Mouse (Mus musculus) stomach, embryonic 14.5 days (tissue): Measurements from ENCODE around the gene Tgfbr2. TPM values are rescaled to one million over a fixed set of nuclear protein-coding genes. Genes with fewer than 3 reads are reported as not detected.

Source experiments
- ATAC-seq: fragments of 200-750 bp; cut with Nextera tagmentation; 2 replicates; pipeline ENCODE4 v1.8.0; 2017; ENCODE audit warnings: low read depth, moderate TSS enrichment; ENCODE audit not compliant: insufficient number of reproducible peaks, insufficient read depth, low FRiP score
- H3K27ac ChIP-seq: fragments of 300-500 bp; sonication (generic); 2 replicates; pipeline ENCODE4 v1.5.1; 2014; ENCODE audit warnings: mild to moderate bottlenecking, low read length, moderate library complexity, mixed read lengths
- H3K27me3 ChIP-seq: fragments of 300-500 bp; sonication (generic); 2 replicates; pipeline ENCODE4 v1.6.1; 2014; ENCODE audit warnings: low read length, control low read depth, mixed read lengths; ENCODE audit not compliant: control insufficient read depth, insufficient read depth
- H3K36me3 ChIP-seq: fragments of 300-500 bp; sonication (generic); 2 replicates; pipeline ENCODE4 v1.6.1; 2014; ENCODE audit warnings: mild to moderate bottlenecking, control low read depth, low read length, moderate library complexity, mixed read lengths; ENCODE audit not compliant: control insufficient read depth, insufficient read depth
- H3K4me1 ChIP-seq: fragments of 300-500 bp; sonication (generic); 2 replicates; pipeline ENCODE4 v1.6.1; 2014; ENCODE audit warnings: low read length, control low read depth, mixed read lengths; ENCODE audit not compliant: control insufficient read depth, insufficient read depth
- H3K4me2 ChIP-seq: fragments of 300-500 bp; sonication (generic); replicated peaks from 2 replicates; pipeline ENCODE4 v1.6.1; 2014; ENCODE audit warnings: low read depth, low read length, control low read depth
- H3K4me3 ChIP-seq: fragments of 300-500 bp; sonication (generic); 2 replicates; pipeline ENCODE4 v1.5.1; 2014; ENCODE audit warnings: low read depth, low read length, control low read depth
- H3K9ac ChIP-seq: fragments of 300-500 bp; sonication (generic); replicated peaks from 2 replicates; pipeline ENCODE4 v1.6.1; 2014; ENCODE audit warnings: low read depth, mild to moderate bottlenecking, control low read depth, low read length, moderate library complexity, mixed read lengths
- H3K9me3 ChIP-seq: fragments of 300-500 bp; sonication (generic); 2 replicates; pipeline ENCODE4 v1.6.1; 2016; ENCODE audit warnings: low read depth, low read length, control low read depth; ENCODE audit not compliant: control insufficient read depth
- WGBS: fragments of 180-500 bp; shearing (Covaris S2); extraction: QIAGEN DNeasy Blood & Tissue Kit; methylation state at CpG from one replicate; pipeline ENCODE4 v1.1.7; 2014; 5-methylcytosine and 5-hydroxymethylcytosine counted together
- polyA plus RNA-seq: library from polyadenylated mRNA; unstranded; fragments of >200 nt; fragmentation: Nextera tagmentation; extraction: Ambion mirVana; gene quantifications from 2 replicates; pipeline ENCODE4 v1.2.1, GENCODE M21; 2014

Gene Tgfbr2
- polyA plus RNA-seq, 1 experiment from 2014 or later, result 36.9 TPM

DNA sequence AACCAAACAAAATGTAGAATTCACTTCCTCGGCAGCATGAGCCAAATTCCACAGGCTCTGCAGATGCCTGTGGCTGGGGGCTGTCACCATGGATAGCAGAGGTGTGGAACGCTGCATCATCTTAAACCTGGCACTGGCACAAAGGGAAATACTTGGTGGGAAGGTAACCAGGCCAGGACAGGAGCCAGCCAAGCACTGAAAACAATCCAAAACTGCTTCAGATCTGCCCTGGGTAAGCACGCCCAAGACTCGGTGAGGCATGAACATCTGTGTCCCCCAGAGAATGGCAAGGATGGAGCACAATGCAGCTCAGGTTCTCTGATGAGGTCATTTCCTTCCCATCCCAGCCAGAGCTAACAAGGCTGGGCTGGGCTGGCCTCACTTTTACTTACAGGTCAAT is 43.6 kb upstream of the Tgfbr2 start:
- H3K27ac ChIP-seq, result peak overlapping the region; percentile 56; the same call in 1 of the 2 replicates
- H3K4me3 ChIP-seq, result no peak overlapping the region
- no peaks in the 10 kb centered on the region for H3K9me3 ChIP-seq
- no peaks in the 10 kb centered on the region for H3K36me3 ChIP-seq
- no peak overlapping the region for H3K9ac ChIP-seq
- peaks cover 9% of the 10 kb centered on the region for H3K4me1 ChIP-seq
- no peaks in the 10 kb centered on the region for H3K27me3 ChIP-seq
- ATAC-seq, result peak; percentile 42; the same call in 1 of the 2 replicates
- no peak overlapping the region for H3K4me2 ChIP-seq
- 34% methylated on average over 4 of the region's 4 CpGs for WGBS

DNA sequence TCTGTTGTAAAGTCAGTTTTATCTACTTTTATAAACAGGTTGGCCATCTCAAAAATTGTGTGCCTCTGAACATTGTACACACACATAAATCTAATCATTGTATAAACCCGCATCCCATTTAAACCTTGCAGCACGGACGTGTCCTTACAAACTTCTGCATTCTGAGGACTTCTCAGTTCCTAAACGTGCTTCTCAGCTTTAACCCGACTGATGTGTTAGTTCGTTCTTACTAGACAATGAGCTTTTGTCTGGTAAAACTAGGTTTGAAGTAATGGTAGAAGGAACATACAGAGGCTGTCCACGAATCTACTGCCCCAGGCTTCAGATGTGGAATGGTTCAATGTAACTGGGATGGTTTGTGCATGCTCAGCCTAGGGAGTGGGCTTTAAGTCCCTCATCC is 41.9 kb upstream of the Tgfbr2 start:
- Histone ChIP-seq H3K27me3 (no peaks in the 10 kb centered on the region), H3K9me3 (no peaks in the 10 kb centered on the region), H3K36me3 (no peaks in the 10 kb centered on the region), H3K9ac (no peak overlapping the region), H3K4me2 (no peak overlapping the region), H3K4me3 (no peak overlapping the region), H3K4me1 (peaks cover 9% of the 10 kb centered on the region), H3K27ac (no peak overlapping the region)
- 85% methylated on average over 7 of the region's 7 CpGs for WGBS
- no peak for ATAC-seq

DNA sequence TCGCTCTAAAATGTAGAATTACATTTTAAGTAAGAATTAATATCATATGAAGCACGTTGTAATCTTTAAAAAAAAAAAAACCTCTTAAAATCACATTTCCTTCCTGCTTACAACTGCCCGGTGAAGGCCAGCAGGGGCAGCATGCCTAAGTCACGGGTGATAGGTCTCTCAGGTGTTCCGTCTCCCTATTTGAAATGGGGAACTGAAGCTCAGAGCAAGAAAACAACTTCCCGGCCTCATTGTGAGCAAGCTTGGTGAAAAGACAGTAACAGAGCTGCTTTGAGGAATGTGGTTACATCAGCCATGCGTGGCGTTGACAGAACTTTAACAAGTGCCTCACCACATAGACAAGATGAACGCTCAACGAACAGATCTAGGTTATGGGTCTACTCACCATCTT is 41.5 kb upstream of the Tgfbr2 start:
- Histone ChIP-seq H3K4me1 (peaks cover 9% of the 10 kb centered on the region), H3K9me3 (no peaks in the 10 kb centered on the region), H3K36me3 (no peaks in the 10 kb centered on the region), H3K27ac (no peak overlapping the region), H3K9ac (no peak overlapping the region), H3K4me2 (no peak overlapping the region), H3K4me3 (no peak overlapping the region), H3K27me3 (no peaks in the 10 kb centered on the region)
- ATAC-seq, result no peak
- WGBS, result 85% methylated on average over 10 of the region's 10 CpGs

DNA sequence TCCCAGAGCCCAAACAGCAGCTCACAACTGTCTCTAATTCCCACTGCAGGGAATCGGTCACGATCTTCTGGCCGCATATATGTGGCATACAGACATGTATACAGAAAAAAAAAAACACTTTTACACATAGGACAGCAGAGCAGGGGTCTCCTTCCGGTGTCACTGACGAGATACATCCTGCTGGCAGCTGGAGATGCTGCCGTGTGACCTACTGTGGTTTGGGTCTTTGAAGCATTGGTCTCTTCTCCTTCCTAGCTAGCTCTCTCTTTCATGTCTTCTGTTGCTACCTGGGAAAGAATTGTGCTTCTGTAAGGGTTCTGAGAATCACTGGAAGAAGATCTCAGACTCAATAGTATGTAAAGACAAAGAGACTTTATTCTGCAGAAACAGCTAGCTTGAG is 39.1 kb upstream of the Tgfbr2 start:
- no peak overlapping the region for H3K4me3 ChIP-seq
- no peak overlapping the region for H3K9ac ChIP-seq
- H3K27me3 ChIP-seq, result no peaks in the 10 kb centered on the region
- H3K36me3 ChIP-seq, result no peaks in the 10 kb centered on the region
- WGBS, result 79% methylated on average over 6 of the region's 6 CpGs
- ATAC-seq, result no peak
- peaks cover 9% of the 10 kb centered on the region for H3K4me1 ChIP-seq
- no peak overlapping the region for H3K27ac ChIP-seq
- no peak overlapping the region for H3K4me2 ChIP-seq
- H3K9me3 ChIP-seq, result no peaks in the 10 kb centered on the region

DNA sequence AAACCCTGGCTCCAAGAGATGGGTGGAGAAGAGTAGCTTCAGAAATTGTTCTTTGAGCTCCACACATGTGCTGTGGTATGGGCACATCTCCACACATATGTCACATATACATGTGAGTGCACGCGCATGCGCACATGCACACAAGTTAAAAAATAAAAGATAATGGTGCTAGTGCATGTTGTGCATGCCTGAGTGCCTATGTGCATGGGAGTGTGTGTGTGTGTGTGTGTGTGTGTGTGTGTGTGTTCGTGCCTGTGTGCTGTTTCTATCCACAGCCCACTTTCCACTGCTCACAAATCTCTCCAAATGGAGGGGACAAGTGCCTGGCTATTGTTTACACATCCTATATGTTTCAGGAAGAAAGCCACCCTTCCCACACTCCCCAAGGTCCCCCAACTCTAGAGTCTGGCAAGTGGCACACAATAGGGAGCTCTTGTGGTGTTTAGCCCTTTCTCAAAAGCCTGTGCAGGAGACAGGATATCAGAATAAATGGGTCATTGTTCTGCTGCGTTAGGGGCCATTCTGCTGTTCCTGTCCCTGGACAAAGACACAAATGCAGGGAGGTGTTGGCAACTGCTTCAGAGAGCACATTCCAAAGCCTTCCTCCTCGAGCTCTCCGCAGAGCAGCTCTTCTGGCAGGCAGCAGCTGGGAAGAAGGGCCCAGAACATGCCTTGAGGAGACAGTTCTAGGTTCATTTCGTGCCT is 37.9 kb upstream of the Tgfbr2 start:
- WGBS, result 68% methylated on average over 8 of the region's 8 CpGs
- Histone ChIP-seq H3K4me1 (no peaks in the 10 kb centered on the region), H3K4me2 (no peak overlapping the region), H3K9ac (no peak overlapping the region), H3K4me3 (no peak overlapping the region), H3K9me3 (no peaks in the 10 kb centered on the region), H3K27ac (no peak overlapping the region), H3K27me3 (no peaks in the 10 kb centered on the region), H3K36me3 (no peaks in the 10 kb centered on the region)
- no peak for ATAC-seq

DNA sequence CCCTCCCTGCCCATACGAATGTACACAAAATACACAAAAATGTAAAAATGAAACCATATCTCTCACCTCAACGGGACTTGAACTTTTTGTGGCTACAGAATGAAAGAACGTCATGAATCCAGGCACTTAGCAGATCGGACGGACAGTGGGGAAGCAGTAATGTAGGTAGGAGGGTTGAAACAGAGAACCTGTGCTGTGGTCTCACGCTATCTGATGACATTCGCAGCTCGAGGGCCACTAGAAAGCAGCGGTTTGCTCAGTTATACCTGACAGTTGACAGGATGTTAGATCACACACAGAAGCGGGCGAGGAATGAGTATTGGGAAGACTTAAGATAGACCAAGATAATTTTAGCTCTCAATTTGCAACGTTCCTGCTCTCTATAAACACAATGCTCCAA is 36.9 kb upstream of the Tgfbr2 start:
- Histone ChIP-seq H3K36me3 (no peaks in the 10 kb centered on the region), H3K4me1 (no peaks in the 10 kb centered on the region), H3K9me3 (no peaks in the 10 kb centered on the region), H3K4me2 (no peak overlapping the region), H3K27me3 (no peaks in the 10 kb centered on the region), H3K9ac (no peak overlapping the region), H3K27ac (no peak overlapping the region), H3K4me3 (no peak overlapping the region)
- ATAC-seq, result no peak
- 77% methylated on average over 12 of the region's 12 CpGs for WGBS

DNA sequence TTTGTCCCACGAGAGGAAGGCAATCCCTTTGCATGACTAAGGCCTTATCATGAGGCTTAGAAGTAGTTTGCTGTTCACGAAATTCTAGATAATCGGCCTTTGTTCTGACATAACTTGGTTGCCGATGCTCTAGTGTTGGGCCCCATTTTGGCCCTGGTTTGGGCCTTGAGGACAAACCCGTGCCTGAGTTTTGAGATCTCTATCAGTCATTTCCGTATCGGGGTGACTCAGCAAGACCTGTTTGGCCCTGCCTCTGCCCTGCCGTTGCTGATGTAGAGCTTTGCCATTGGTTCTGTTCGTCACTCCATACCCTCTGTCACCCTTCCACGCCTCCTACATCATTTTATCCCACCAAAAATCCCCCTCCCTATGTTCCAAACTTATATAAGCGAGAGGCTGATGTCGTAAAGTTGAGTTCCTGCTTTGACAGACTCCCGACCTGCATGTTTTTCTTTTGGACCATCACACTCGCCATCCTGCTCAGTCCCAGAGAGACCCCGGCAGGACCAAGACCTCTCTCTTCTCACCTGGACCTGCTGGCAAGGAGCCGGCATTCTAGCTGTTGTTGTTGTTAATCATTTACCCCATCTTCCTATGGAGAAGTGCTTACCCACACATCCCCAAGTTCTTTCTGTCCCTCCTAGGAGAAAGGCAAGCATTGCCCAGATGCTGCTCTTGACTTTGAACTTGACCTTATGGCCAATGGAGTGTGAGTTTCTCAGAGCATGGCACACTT is 33.2 kb upstream of the Tgfbr2 start:
- no peak overlapping the region for H3K4me3 ChIP-seq
- ATAC-seq, result no peak
- H3K9me3 ChIP-seq, result no peaks in the 10 kb centered on the region
- H3K4me1 ChIP-seq, result no peaks in the 10 kb centered on the region
- H3K36me3 ChIP-seq, result no peaks in the 10 kb centered on the region
- H3K9ac ChIP-seq, result no peak overlapping the region
- no peak overlapping the region for H3K4me2 ChIP-seq
- 80% methylated on average over 16 of the region's 16 CpGs for WGBS
- no peaks in the 10 kb centered on the region for H3K27me3 ChIP-seq
- no peak overlapping the region for H3K27ac ChIP-seq

DNA sequence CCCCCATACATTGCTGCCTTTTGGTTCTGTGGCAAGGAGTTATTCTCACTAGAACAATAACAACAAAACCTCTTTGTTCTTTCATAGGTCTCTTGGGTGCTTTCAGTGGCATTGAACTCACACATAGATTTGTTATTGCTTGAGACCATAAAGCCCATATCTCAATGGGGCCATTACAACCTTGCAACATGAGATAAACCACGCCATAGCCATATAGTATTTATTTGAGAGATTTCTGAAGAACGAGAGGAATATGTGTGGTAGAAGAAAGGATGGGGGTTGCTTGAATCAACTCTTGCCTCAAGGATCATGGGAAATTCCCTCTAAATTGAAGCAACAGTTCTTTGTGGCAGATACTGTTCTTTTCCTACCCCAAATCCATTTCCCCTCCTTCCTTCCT is 31.7 kb upstream of the Tgfbr2 start:
- Histone ChIP-seq H3K9me3 (no peaks in the 10 kb centered on the region), H3K36me3 (no peaks in the 10 kb centered on the region), H3K4me3 (no peak overlapping the region), H3K9ac (no peak overlapping the region), H3K4me1 (no peaks in the 10 kb centered on the region), H3K4me2 (no peak overlapping the region), H3K27ac (no peak overlapping the region), H3K27me3 (no peaks in the 10 kb centered on the region)
- 74% methylated on average over 2 of the region's 2 CpGs for WGBS
- ATAC-seq, result no peak
